Mouse (Mus musculus) liver, embryonic 13.5 days (tissue): ENCODE measurements around the gene Il2rg. TPM values are rescaled to one million over a fixed set of nuclear protein-coding genes. Genes with fewer than 3 reads are reported as not detected.

Experiments used
- ATAC-seq: fragments of 200-750 bp; cut with Nextera tagmentation; 2 replicates; pipeline ENCODE4 v1.8.0; 2017; ENCODE audit warnings: low read depth, mild to moderate bottlenecking, moderate number of reproducible peaks, moderate library complexity
- DNase-seq: peaks from one replicate; pipeline ENCODE4 v3.0.0; 2022
- H3K27ac ChIP-seq: fragments of 300-500 bp; sonication (generic); 2 replicates; pipeline ENCODE4 v1.5.1; 2015; ENCODE audit warnings: moderate library complexity, mild to moderate bottlenecking, inconsistent platforms
- H3K27me3 ChIP-seq: fragments of 300-500 bp; sonication (generic); 2 replicates; pipeline ENCODE4 v1.6.1; 2015; ENCODE audit warnings: mild to moderate bottlenecking, inconsistent platforms
- H3K36me3 ChIP-seq: fragments of 300-500 bp; sonication (generic); 2 replicates; pipeline ENCODE4 v1.6.1; 2015; ENCODE audit warnings: mild to moderate bottlenecking, inconsistent platforms
- H3K4me1 ChIP-seq: fragments of 300-500 bp; sonication (generic); replicated peaks from 2 replicates; pipeline ENCODE4 v1.6.1; 2015; ENCODE audit warnings: inconsistent platforms
- H3K4me2 ChIP-seq: fragments of 300-500 bp; sonication (generic); 2 replicates; pipeline ENCODE4 v1.6.1; 2015; ENCODE audit warnings: inconsistent platforms, mild to moderate bottlenecking, moderate library complexity
- H3K4me3 ChIP-seq: fragments of 300-500 bp; sonication (generic); replicated peaks from 2 replicates; pipeline ENCODE4 v1.5.1; 2015; ENCODE audit warnings: mild to moderate bottlenecking, inconsistent platforms
- H3K9ac ChIP-seq: fragments of 300-500 bp; sonication (generic); 2 replicates; pipeline ENCODE4 v1.6.1; 2015; ENCODE audit warnings: mild to moderate bottlenecking, inconsistent platforms
- H3K9me3 ChIP-seq: fragments of 300-500 bp; sonication (generic); replicated peaks from 2 replicates; pipeline ENCODE4 v1.6.1; 2016; ENCODE audit warnings: inconsistent platforms
- WGBS: fragments of 180-500 bp; shearing (Covaris S2); methylation state at CpG from one replicate; pipeline ENCODE4 v1.1.7; 2015; ENCODE audit not compliant: insufficient replicate concordance; 5-methylcytosine and 5-hydroxymethylcytosine counted together
- polyA plus RNA-seq: library from polyadenylated mRNA; unstranded; fragments of >200 nt; fragmentation: Nextera tagmentation; extraction: Ambion mirVana; gene quantifications from 2 replicates; pipeline ENCODE4 v1.2.1, GENCODE M21; 2015

Gene Il2rg
- polyA plus RNA-seq, 1 experiment from 2014 or later, result 9.0 TPM

- no peak for DNase-seq
- Histone ChIP-seq H3K9me3 (no peaks in the 10 kb centered on the region), H3K4me3 (no peak overlapping the region), H3K4me1 (peaks cover 58% of the 10 kb centered on the region), H3K9ac (peak overlapping the region; percentile 72), H3K27me3 (no peaks in the 10 kb centered on the region), H3K27ac (peak overlapping the region; percentile 98), H3K36me3 (peaks cover 93% of the 10 kb centered on the region), H3K4me2 (peak overlapping the region; percentile 61)
- 61% methylated on average over 6 of the region's 6 CpGs for WGBS
- peak; percentile 53 for ATAC-seq
These were observed 20.4 kb upstream of the Il2rg start for GRCm38 (mm10) chrX:101288432-101288831.

- peak overlapping the region; percentile 72 for H3K9ac ChIP-seq
- 43% methylated on average over 3 of the region's 3 CpGs for WGBS
These were observed 19.5 kb upstream of the Il2rg start for GRCm38 (mm10) chrX:101287543-101287942.

DNA sequence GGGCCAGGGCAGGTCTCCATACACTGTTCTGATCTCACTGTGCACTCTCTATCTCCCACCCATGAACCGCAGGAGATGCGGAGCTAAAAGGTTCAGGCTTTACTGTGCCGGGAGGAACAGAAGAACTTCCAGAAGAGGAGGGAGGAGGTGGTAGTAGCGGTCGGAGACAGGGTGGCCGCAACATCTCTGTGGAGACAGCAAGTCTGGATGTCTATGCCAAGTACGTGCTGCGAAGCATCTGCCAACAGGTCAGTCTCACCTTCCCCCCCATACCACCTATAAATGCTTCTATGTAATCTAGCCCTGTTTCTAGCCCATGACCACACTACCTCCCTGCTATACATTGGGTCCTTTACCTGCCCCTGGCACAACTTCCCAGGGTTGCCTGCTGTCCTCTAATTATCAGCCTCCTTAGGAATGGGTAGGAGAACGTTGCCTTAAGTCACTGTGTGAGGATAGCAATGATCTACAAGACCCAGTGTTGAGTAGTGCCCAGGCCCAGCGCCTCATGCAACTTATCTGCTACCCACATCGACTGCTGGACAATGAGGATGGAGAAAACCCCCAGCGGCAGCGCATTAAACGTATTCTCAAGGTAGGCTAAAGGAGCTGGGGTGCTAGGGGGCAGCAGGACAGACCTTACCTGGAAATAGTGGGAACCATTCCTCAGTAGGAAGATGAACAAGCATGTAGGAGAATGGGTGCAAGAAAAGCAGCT is 18.1 kb upstream of the Il2rg start:
- Histone ChIP-seq H3K4me1 (peaks cover 53% of the 10 kb centered on the region), H3K4me3 (no peak overlapping the region), H3K36me3 (peaks cover 93% of the 10 kb centered on the region), H3K4me2 (no peak overlapping the region), H3K9me3 (no peaks in the 10 kb centered on the region), H3K27ac (peak overlapping the region; percentile 98), H3K9ac (0 out of 2 replicates have a peak overlapping the region, but pooled peaks have one; percentile 36), H3K27me3 (no peaks in the 10 kb centered on the region)
- ATAC-seq (no peak), DNase-seq (no peak)
- WGBS, result 85% methylated on average over 14 of the region's 14 CpGs

More at GRCm38 (mm10) chrX:101287543-101287942, 19.5 kb upstream of the Il2rg start:
- Histone ChIP-seq H3K27ac (peak overlapping the region; percentile 98), H3K9me3 (no peaks in the 10 kb centered on the region), H3K27me3 (no peaks in the 10 kb centered on the region), H3K4me1 (peaks cover 58% of the 10 kb centered on the region), H3K36me3 (peaks cover 93% of the 10 kb centered on the region), H3K4me3 (peak overlapping the region; percentile 27), H3K4me2 (peak overlapping the region; percentile 61)
- ATAC-seq, result peak; percentile 97
- peak; percentile 73 for DNase-seq

- ATAC-seq, result no peak
- Histone ChIP-seq H3K4me3 (no peak overlapping the region), H3K9ac (no peak overlapping the region), H3K27me3 (no peaks in the 10 kb centered on the region), H3K4me2 (no peak overlapping the region), H3K4me1 (peaks cover 50% of the 10 kb centered on the region), H3K9me3 (no peaks in the 10 kb centered on the region), H3K36me3 (peaks cover 93% of the 10 kb centered on the region), H3K27ac (peak overlapping the region; percentile 98; the same call in 1 of the 2 replicates)
- DNase-seq, result peak; percentile 49
- WGBS, result 29% methylated on average over 6 of the region's 6 CpGs
These were observed 17.5 kb upstream of the Il2rg start for GRCm38 (mm10) chrX:101285534-101285933.

GRCm38 (mm10) chrX:101282813-101283212 is 14.8 kb upstream of the Il2rg start:
- H3K9ac ChIP-seq, result no peak overlapping the region
- H3K9me3 ChIP-seq, result no peaks in the 10 kb centered on the region
- peaks cover 91% of the 10 kb centered on the region for H3K36me3 ChIP-seq
- no peak overlapping the region for H3K4me2 ChIP-seq
- peaks cover 23% of the 10 kb centered on the region for H3K4me1 ChIP-seq
- H3K27ac ChIP-seq, result no peak overlapping the region
- no peak overlapping the region for H3K4me3 ChIP-seq
- 76% methylated on average over 6 of the region's 6 CpGs for WGBS
- ATAC-seq (no peak), DNase-seq (no peak)
- H3K27me3 ChIP-seq, result no peaks in the 10 kb centered on the region

- Histone ChIP-seq H3K27ac (peak within 1 kb of the TSS; percentile 89), H3K9me3 (no peaks in the 10 kb centered on the region), H3K9ac (peak within 1 kb of the TSS; percentile 88), H3K36me3 (peaks cover 37% of the 10 kb centered on the region), H3K4me1 (peaks cover 24% of the 10 kb centered on the region), H3K27me3 (no peaks in the 10 kb centered on the region; the same call in 1 of the 2 replicates), H3K4me2 (peak within 1 kb of the TSS; percentile 68), H3K4me3 (peak within 1 kb of the TSS; percentile 73)
- peak; percentile 90 for DNase-seq
- peak; percentile 98 for ATAC-seq
- 13% methylated on average over 54 of the region's 54 CpGs for WGBS
These were observed 6.1 kb upstream of the Il2rg start, which contains the start of gene Med12 for GRCm38 (mm10) chrX:101273875-101274738. Med12 (plus strand) TSS chrX:101274030.

GRCm38 (mm10) chrX:101273410-101273809 is 5.4 kb upstream of the Il2rg start:
- Histone ChIP-seq H3K9me3 (no peaks in the 10 kb centered on the region), H3K36me3 (peaks cover 30% of the 10 kb centered on the region), H3K27me3 (no peaks in the 10 kb centered on the region; the same call in 1 of the 2 replicates), H3K9ac (peak overlapping the region; percentile 59), H3K27ac (peak overlapping the region; percentile 89), H3K4me2 (peak overlapping the region; percentile 68), H3K4me1 (peaks cover 24% of the 10 kb centered on the region), H3K4me3 (peak overlapping the region; percentile 73)
- DNase-seq, result no peak
- 33% methylated on average over 6 of the region's 6 CpGs for WGBS
- ATAC-seq, result no peak

- Histone ChIP-seq H3K27ac (no peak within 1 kb of the TSS), H3K9me3 (no peaks in the 10 kb centered on the region), H3K4me3 (no peak within 1 kb of the TSS), H3K4me1 (peaks cover 31% of the 10 kb centered on the region), H3K36me3 (no peaks in the 10 kb centered on the region), H3K27me3 (no peaks in the 10 kb centered on the region), H3K9ac (no peak within 1 kb of the TSS), H3K4me2 (peak within 1 kb of the TSS; percentile 19)
- ATAC-seq, result no peak
- 37% methylated on average over 3 of the region's 3 CpGs for WGBS
- DNase-seq, result no peak
These were observed 685 bp upstream of the Il2rg start, which contains the start of gene Gm20489 for GRCm38 (mm10) chrX:101268755-101269124. Gm20489 (minus strand) TSS chrX:101269023.

DNA sequence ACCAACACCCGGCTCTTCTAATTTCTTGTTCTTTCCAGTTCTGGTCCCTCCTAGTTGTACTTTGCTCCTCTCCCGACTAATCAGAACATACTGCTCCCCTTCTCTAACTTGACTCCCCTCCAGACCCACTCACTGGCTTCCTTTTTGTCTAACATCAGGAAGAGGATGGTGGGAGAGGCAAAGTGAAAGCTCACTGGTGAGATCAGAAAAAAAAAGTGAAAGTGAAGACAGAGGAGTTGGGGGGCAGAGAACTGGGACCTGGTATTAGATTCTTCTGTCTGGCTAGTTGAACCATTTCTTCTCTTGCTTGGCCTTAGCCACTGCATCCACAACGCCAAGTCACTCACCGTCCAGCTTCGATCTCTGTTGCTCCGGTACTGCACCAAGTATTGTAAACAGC is 1.4 kb downstream of the Il2rg start:
- no peak overlapping the region for H3K9ac ChIP-seq
- WGBS, result 77% methylated on average over 6 of the region's 6 CpGs
- no peak overlapping the region for H3K27ac ChIP-seq
- DNase-seq (no peak), ATAC-seq (no peak)
- no peak overlapping the region for H3K4me2 ChIP-seq
- peaks cover 23% of the 10 kb centered on the region for H3K4me1 ChIP-seq
- H3K4me3 ChIP-seq, result no peak overlapping the region
- H3K36me3 ChIP-seq, result no peaks in the 10 kb centered on the region
- no peaks in the 10 kb centered on the region for H3K27me3 ChIP-seq
- no peaks in the 10 kb centered on the region for H3K9me3 ChIP-seq

GRCm38 (mm10) chrX:101263892-101264291 is 4.2 kb downstream of the Il2rg start, which contains the start of gene Gm614:
Gm614 (minus strand) TSS chrX:101263992.
- Histone ChIP-seq H3K4me3 (no peak within 1 kb of the TSS), H3K27me3 (no peaks in the 10 kb centered on the region), H3K4me1 (peaks cover 35% of the 10 kb centered on the region), H3K27ac (no peak within 1 kb of the TSS), H3K9me3 (no peaks in the 10 kb centered on the region), H3K4me2 (no peak within 1 kb of the TSS), H3K36me3 (peaks cover 2% of the 10 kb centered on the region), H3K9ac (no peak within 1 kb of the TSS)
- 83% methylated on average over 1 of the region's 1 CpGs for WGBS
- DNase-seq (no peak), ATAC-seq (no peak)
